Mouse (Mus musculus) hindbrain, embryonic 16.5 days (tissue): Measurements from ENCODE around the gene Fem1b. TPM values are rescaled to one million over a fixed set of nuclear protein-coding genes. Genes with fewer than 3 reads are reported as not detected.

ENCODE experiments used
- ATAC-seq: fragments of 200-750 bp; cut with Nextera tagmentation; 2 replicates; pipeline ENCODE4 v1.8.0; 2017; ENCODE audit warnings: moderate TSS enrichment, moderate library complexity
- H3K27ac ChIP-seq: fragments of 300-500 bp; sonication (generic); 2 replicates; pipeline ENCODE4 v1.5.1; 2014; ENCODE audit warnings: low read depth, mild to moderate bottlenecking, control low read depth, low read length, moderate library complexity
- H3K27me3 ChIP-seq: fragments of 300-500 bp; sonication (generic); replicated peaks from 2 replicates; pipeline ENCODE4 v1.6.1; 2014; ENCODE audit warnings: low read length; ENCODE audit not compliant: control insufficient read depth, insufficient read depth
- H3K36me3 ChIP-seq: fragments of 300-500 bp; sonication (generic); 2 replicates; pipeline ENCODE4 v1.6.1; 2014; ENCODE audit warnings: mild to moderate bottlenecking, low read length, moderate library complexity, mixed read lengths; ENCODE audit not compliant: control insufficient read depth, insufficient read depth
- H3K4me1 ChIP-seq: fragments of 300-500 bp; sonication (generic); 2 replicates; pipeline ENCODE4 v1.6.1; 2014; ENCODE audit warnings: low read depth, low read length; ENCODE audit not compliant: control insufficient read depth, insufficient read depth
- H3K4me2 ChIP-seq: fragments of 300-500 bp; sonication (generic); 2 replicates; pipeline ENCODE4 v1.6.1; 2014; ENCODE audit warnings: mild to moderate bottlenecking, low read length, control low read depth, moderate library complexity
- H3K4me3 ChIP-seq: fragments of 300-500 bp; sonication (generic); 2 replicates; pipeline ENCODE4 v1.5.1; 2014; ENCODE audit warnings: mild to moderate bottlenecking, low read length, control low read depth, moderate library complexity
- H3K9ac ChIP-seq: fragments of 300-500 bp; sonication (generic); 2 replicates; pipeline ENCODE4 v1.6.1; 2014; ENCODE audit warnings: low read depth, mild to moderate bottlenecking, control low read depth, low read length, moderate library complexity
- H3K9me3 ChIP-seq: fragments of 300-500 bp; sonication (generic); 2 replicates; pipeline ENCODE4 v1.6.1; 2014; ENCODE audit warnings: mild to moderate bottlenecking, low read length, moderate library complexity; ENCODE audit not compliant: control insufficient read depth
- WGBS: fragments of 180-500 bp; shearing (Covaris S2); extraction: QIAGEN DNeasy Blood & Tissue Kit; methylation state at CpG from one replicate; pipeline ENCODE4 v1.1.7; 2014; 5-methylcytosine and 5-hydroxymethylcytosine counted together
- polyA plus RNA-seq: library from polyadenylated mRNA; unstranded; fragments of >200 nt; fragmentation: Nextera tagmentation; extraction: Ambion mirVana; gene quantifications from 2 replicates; pipeline ENCODE4 v1.2.1, GENCODE M21; 2015

Fem1b gene
- polyA plus RNA-seq, 1 experiment from 2014 or later: 44.5 TPM

GRCm38 (mm10) chr9:62847694-62848093 is 36.0 kb upstream of the Fem1b start:
- H3K36me3 ChIP-seq: no peaks in the 10 kb centered on the region
- WGBS: 5% methylated on average over 3 of the region's 3 CpGs
- H3K4me2 ChIP-seq: 0 out of 2 replicates have a peak overlapping the region, but pooled peaks have one; percentile 6
- ATAC-seq: peak; percentile 54
- H3K27me3 ChIP-seq: no peaks in the 10 kb centered on the region
- no peak overlapping the region for H3K9ac ChIP-seq
- no peak overlapping the region for H3K27ac ChIP-seq
- no peaks in the 10 kb centered on the region for H3K4me1 ChIP-seq
- H3K9me3 ChIP-seq: no peaks in the 10 kb centered on the region
- no peak overlapping the region for H3K4me3 ChIP-seq

GRCm38 (mm10) chr9:62844461-62844860 is 32.7 kb upstream of the Fem1b start:
- Histone ChIP-seq H3K9ac (no peak overlapping the region), H3K27me3 (no peaks in the 10 kb centered on the region), H3K9me3 (no peaks in the 10 kb centered on the region), H3K4me2 (no peak overlapping the region), H3K36me3 (no peaks in the 10 kb centered on the region), H3K4me1 (peaks cover 3% of the 10 kb centered on the region), H3K27ac (no peak overlapping the region), H3K4me3 (no peak overlapping the region)
- 95% methylated on average over 5 of the region's 5 CpGs for WGBS
- no peak for ATAC-seq

GRCm38 (mm10) chr9:62843356-62844024 is 31.8 kb upstream of the Fem1b start:
- H3K9me3 ChIP-seq: no peaks in the 10 kb centered on the region

GRCm38 (mm10) chr9:62839172-62839770 is 27.5 kb upstream of the Fem1b start:
- ATAC-seq: peak; percentile 32

More at GRCm38 (mm10) chr9:62843356-62844024, 31.8 kb upstream of the Fem1b start:
- H3K9ac ChIP-seq: no peak overlapping the region
- no peak overlapping the region for H3K4me3 ChIP-seq
- no peak overlapping the region for H3K27ac ChIP-seq
- H3K4me2 ChIP-seq: no peak overlapping the region
- ATAC-seq: no peak
- H3K36me3 ChIP-seq: no peaks in the 10 kb centered on the region
- H3K27me3 ChIP-seq: no peaks in the 10 kb centered on the region
- 86% methylated on average over 10 of the region's 10 CpGs for WGBS
- peaks cover 8% of the 10 kb centered on the region for H3K4me1 ChIP-seq

GRCm38 (mm10) chr9:62838506-62839171 is 26.9 kb upstream of the Fem1b start, which contains the start of gene Cln6:
Cln6 (plus strand) TSS chr9:62838785.
- H3K4me2 ChIP-seq: peak within 1 kb of the TSS; percentile 82
- H3K4me1 ChIP-seq: peaks cover 11% of the 10 kb centered on the region
- WGBS: under 1% methylated on average over 39 of the region's 48 CpGs
- H3K9ac ChIP-seq: peak within 1 kb of the TSS; percentile 66
- H3K4me3 ChIP-seq: peak within 1 kb of the TSS; percentile 47
- H3K27ac ChIP-seq: peak within 1 kb of the TSS; percentile 59
- H3K27me3 ChIP-seq: no peaks in the 10 kb centered on the region
- no peaks in the 10 kb centered on the region for H3K36me3 ChIP-seq
- ATAC-seq: peak; percentile 87
- H3K9me3 ChIP-seq: no peaks in the 10 kb centered on the region

More at GRCm38 (mm10) chr9:62839172-62839770, 27.5 kb upstream of the Fem1b start:
- no peaks in the 10 kb centered on the region for H3K27me3 ChIP-seq
- H3K36me3 ChIP-seq: no peaks in the 10 kb centered on the region
- peak overlapping the region; percentile 82 for H3K4me2 ChIP-seq
- H3K4me3 ChIP-seq: peak overlapping the region; percentile 47
- 17% methylated on average over 14 of the region's 14 CpGs for WGBS
- peak overlapping the region; percentile 66 for H3K9ac ChIP-seq
- peak overlapping the region; percentile 59; the same call in 1 of the 2 replicates for H3K27ac ChIP-seq
- peaks cover 11% of the 10 kb centered on the region for H3K4me1 ChIP-seq
- no peaks in the 10 kb centered on the region for H3K9me3 ChIP-seq

- Histone ChIP-seq H3K4me2 (peak overlapping the region; percentile 82), H3K27ac (peak overlapping the region; percentile 59; the same call in 1 of the 2 replicates), H3K36me3 (no peaks in the 10 kb centered on the region), H3K27me3 (no peaks in the 10 kb centered on the region), H3K9ac (peak overlapping the region; percentile 66), H3K9me3 (no peaks in the 10 kb centered on the region), H3K4me3 (peak overlapping the region; percentile 47), H3K4me1 (peaks cover 11% of the 10 kb centered on the region)
- ATAC-seq: peak; percentile 35
- WGBS: 23% methylated on average over 8 of the region's 8 CpGs
These were observed 26.4 kb upstream of the Fem1b start for GRCm38 (mm10) chr9:62838146-62838505.

- no peaks in the 10 kb centered on the region for H3K27me3 ChIP-seq
- H3K4me2 ChIP-seq: no peak overlapping the region
- H3K9ac ChIP-seq: no peak overlapping the region
- no peak overlapping the region for H3K4me3 ChIP-seq
- no peaks in the 10 kb centered on the region for H3K36me3 ChIP-seq
- WGBS: 63% methylated on average over 3 of the region's 3 CpGs
- H3K4me1 ChIP-seq: peaks cover 11% of the 10 kb centered on the region
- H3K27ac ChIP-seq: no peak overlapping the region
- H3K9me3 ChIP-seq: no peaks in the 10 kb centered on the region
- ATAC-seq: no peak
These were observed 25.9 kb upstream of the Fem1b start for GRCm38 (mm10) chr9:62837611-62838010.

- WGBS: 36% methylated on average over 4 of the region's 4 CpGs
- no peak for ATAC-seq
- H3K36me3 ChIP-seq: no peaks in the 10 kb centered on the region
These were observed 24.1 kb upstream of the Fem1b start for GRCm38 (mm10) chr9:62835705-62836446.

More at GRCm38 (mm10) chr9:62835705-62836446, 24.1 kb upstream of the Fem1b start:
- Histone ChIP-seq H3K27ac (no peak overlapping the region), H3K9me3 (no peaks in the 10 kb centered on the region), H3K27me3 (no peaks in the 10 kb centered on the region), H3K9ac (no peak overlapping the region), H3K4me2 (no peak overlapping the region), H3K4me3 (no peak overlapping the region), H3K4me1 (peaks cover 11% of the 10 kb centered on the region)
